In the genomic region with DNA sequence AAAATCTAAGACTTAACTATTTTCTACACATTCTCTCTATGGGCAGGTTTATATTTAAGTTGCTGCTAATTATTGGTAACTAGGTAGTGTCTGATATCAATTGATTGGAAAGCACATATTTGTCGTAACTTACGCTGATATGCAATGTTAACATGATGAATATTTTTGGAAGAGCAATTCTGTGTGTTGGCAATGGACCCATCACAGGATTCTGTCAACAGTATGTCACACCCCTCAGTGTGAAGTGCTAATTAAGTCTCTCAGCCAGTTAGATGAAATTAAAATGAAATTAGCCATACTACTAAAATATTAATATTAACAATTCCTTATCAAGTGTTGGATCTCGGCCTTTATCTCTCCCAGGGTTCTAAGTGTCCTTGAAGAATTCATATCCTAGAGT, we compare ENCODE assay signal across 27 mouse cellular contexts.
"Had no signal": no experiment of that assay in that cellular context is flagged by ENCODE, and none has a peak within 500 bp of the region (broad histone marks: within the 10 kb centered on the region; RNA-seq: fewer than 3 reads in every experiment).

No protein-coding gene starts in this region.

- H3K27ac ChIP-seq: gastrocnemius, adult 2 months; heart, embryonic 10.5 days; hindbrain, embryonic 10.5 days; hindbrain, embryonic 12.5 days; hindbrain, embryonic 14.5 days; intestine, embryonic 15.5 days; layer of hippocampus, adult 2 months; left cerebral cortex, adult 2 months; limb, embryonic 10.5 days; limb, embryonic 12.5 days; liver, embryonic 13.5 days; liver, embryonic 15.5 days had no signal

- ATAC-seq: inflammation-experienced regulatory T-cells, adult 6 months; intestine, embryonic 15.5 days; intestine, postnatal 0 days had no signal

- H3K4me2 ChIP-seq: heart, embryonic 12.5 days; hindbrain, embryonic 12.5 days; hindbrain, embryonic 14.5 days; intestine, embryonic 15.5 days; limb, embryonic 12.5 days; liver, embryonic 11.5 days; liver, embryonic 13.5 days; liver, embryonic 15.5 days had no signal

- H3K9ac ChIP-seq: heart, embryonic 12.5 days; hindbrain, embryonic 12.5 days; hindbrain, embryonic 14.5 days; intestine, embryonic 15.5 days; limb, embryonic 12.5 days; liver, embryonic 13.5 days; liver, embryonic 15.5 days had no signal

- DNase-seq: gastrocnemius, adult 2 months; gastrocnemius, postnatal 10 days; gastrocnemius, postnatal 25 days; heart, adult 18-20 months; heart, postnatal 10 days; heart, postnatal 4 days; kidney, adult 18-20 months; kidney, adult 8-10 months; kidney, postnatal 10 days; kidney, postnatal 25 days; kidney, postnatal 4 days; liver; liver, embryonic 13.5 days had no signal

- H3K36me3 ChIP-seq: heart, embryonic 10.5 days; heart, embryonic 12.5 days; hindbrain, embryonic 10.5 days; hindbrain, embryonic 12.5 days; intestine, embryonic 15.5 days; limb, embryonic 10.5 days; limb, embryonic 12.5 days; liver, embryonic 13.5 days; liver, embryonic 15.5 days had no signal

- H3K27me3 ChIP-seq: heart, embryonic 12.5 days; hindbrain, embryonic 12.5 days; intestine, embryonic 15.5 days; limb, embryonic 12.5 days; liver, embryonic 13.5 days; liver, embryonic 15.5 days had no signal

- H3K9me3 ChIP-seq: heart, embryonic 10.5 days; heart, embryonic 12.5 days; hindbrain, embryonic 10.5 days; hindbrain, embryonic 12.5 days; intestine, embryonic 15.5 days; limb, embryonic 10.5 days; limb, embryonic 12.5 days had no signal

- H3K4me1 ChIP-seq: heart, embryonic 10.5 days; hindbrain, embryonic 10.5 days; hindbrain, embryonic 12.5 days; intestine, embryonic 15.5 days; limb, embryonic 10.5 days; limb, embryonic 12.5 days; liver, embryonic 13.5 days; liver, embryonic 15.5 days had no signal

- H3K4me3 ChIP-seq: gastrocnemius, adult 2 months; heart, embryonic 10.5 days; heart, embryonic 12.5 days; hindbrain, embryonic 10.5 days; hindbrain, embryonic 12.5 days; intestine, embryonic 15.5 days; layer of hippocampus, adult 2 months; left cerebral cortex, adult 2 months; limb, embryonic 10.5 days; limb, embryonic 12.5 days; liver, embryonic 13.5 days; liver, embryonic 15.5 days had no signal
